Comparison of ENCODE assay signal across 27 mouse cellular contexts in genomic region chr17:9598131-9598530, GRCm38 (mm10).
DNase-seq lines count a peak whose midpoint lies in the region; ATAC-seq and TF ChIP-seq lines count a peak whose summit lies in the region.
"Had no signal": no experiment of that assay in that cellular context is flagged by ENCODE, and none has a peak within 500 bp of the region (broad histone marks: within the 10 kb centered on the region; RNA-seq: fewer than 3 reads in every experiment).

No protein-coding gene starts in this region.

- no peak for TF ChIP-seq POLR2A in brain, embryonic 14.5 days (IDR thresholded peaks at IDR 0.05; ENCODE audit: borderline replicate concordance, extremely low read depth, insufficient read depth, insufficient read length, poor library complexity, severe bottlenecking)

- no peak for ATAC-seq in forebrain, embryonic 14.5 days
- ATAC-seq in forebrain, embryonic 15.5 days (replicated peaks): no peak
- ATAC-seq: hindbrain, embryonic 16.5 days; intestine, embryonic 15.5 days; Patski had no signal

- intact Hi-C loops in left cerebral cortex, postnatal 14 days (cut with DNase I): no loop called here

- no peak overlapping the region for H3K27ac ChIP-seq in forebrain, embryonic 14.5 days (ENCODE audit: low read depth, low read length)
- no peak overlapping the region for H3K27ac ChIP-seq in forebrain, embryonic 15.5 days (replicated peaks)
- H3K27ac ChIP-seq: embryonic facial prominence, embryonic 10.5 days; embryonic facial prominence, embryonic 13.5 days; heart, embryonic 15.5 days; hindbrain, embryonic 10.5 days; hindbrain, embryonic 13.5 days; intestine, embryonic 15.5 days had no signal

- H3K36me3 ChIP-seq in forebrain, embryonic 14.5 days (ENCODE audit: control insufficient read depth, insufficient read depth, low read length): no peaks in the 10 kb centered on the region
- no peaks in the 10 kb centered on the region for H3K36me3 ChIP-seq in forebrain, embryonic 15.5 days
- H3K36me3 ChIP-seq: embryonic facial prominence, embryonic 10.5 days; embryonic facial prominence, embryonic 13.5 days; heart, embryonic 12.5 days; heart, embryonic 15.5 days; hindbrain, embryonic 10.5 days; hindbrain, embryonic 13.5 days; intestine, embryonic 15.5 days had no signal

- no peak overlapping the region for H3K9ac ChIP-seq in forebrain, embryonic 14.5 days (ENCODE audit: low read length)
- no peak overlapping the region for H3K9ac ChIP-seq in forebrain, embryonic 15.5 days (replicated peaks)
- H3K9ac ChIP-seq: embryonic facial prominence, embryonic 13.5 days; heart, embryonic 12.5 days; heart, embryonic 15.5 days; hindbrain, embryonic 13.5 days; intestine, embryonic 15.5 days had no signal

- H3K4me1 ChIP-seq in forebrain, embryonic 14.5 days (ENCODE audit: control insufficient read depth, insufficient read depth, low read length): no peaks in the 10 kb centered on the region
- no peaks in the 10 kb centered on the region for H3K4me1 ChIP-seq in forebrain, embryonic 15.5 days
- H3K4me1 ChIP-seq: embryonic facial prominence, embryonic 10.5 days; embryonic facial prominence, embryonic 13.5 days; heart, embryonic 12.5 days; heart, embryonic 15.5 days; hindbrain, embryonic 10.5 days; hindbrain, embryonic 13.5 days; intestine, embryonic 15.5 days had no signal

- H3K4me3 ChIP-seq in forebrain, embryonic 14.5 days (ENCODE audit: low read depth, low read length): no peak overlapping the region
- no peak overlapping the region for H3K4me3 ChIP-seq in forebrain, embryonic 15.5 days
- H3K4me3 ChIP-seq: embryonic facial prominence, embryonic 10.5 days; embryonic facial prominence, embryonic 13.5 days; erythroblast, embryonic 14.5 days; heart, embryonic 12.5 days; heart, embryonic 15.5 days; hindbrain, embryonic 10.5 days; hindbrain, embryonic 13.5 days; intestine, embryonic 15.5 days had no signal

- H3K27me3 ChIP-seq in forebrain, embryonic 14.5 days (replicated peaks; ENCODE audit: control insufficient read depth, insufficient read depth, low read length): no peaks in the 10 kb centered on the region
- no peaks in the 10 kb centered on the region for H3K27me3 ChIP-seq in forebrain, embryonic 15.5 days
- H3K27me3 ChIP-seq: embryonic facial prominence, embryonic 13.5 days; heart, embryonic 12.5 days; heart, embryonic 15.5 days; hindbrain, embryonic 13.5 days; intestine, embryonic 15.5 days had no signal

- no peak for TF ChIP-seq CTCF in brain, embryonic 14.5 days (IDR thresholded peaks at IDR 0.05; ENCODE audit: borderline replicate concordance, extremely low read depth, insufficient read depth, insufficient read length)

- H3K4me2 ChIP-seq in forebrain, embryonic 14.5 days (ENCODE audit: low read length): no peak overlapping the region
- no peak overlapping the region for H3K4me2 ChIP-seq in forebrain, embryonic 15.5 days (replicated peaks)
- H3K4me2 ChIP-seq: embryonic facial prominence, embryonic 13.5 days; heart, embryonic 12.5 days; heart, embryonic 15.5 days; hindbrain, embryonic 13.5 days; intestine, embryonic 15.5 days had no signal

- peak; percentile 36 for DNase-seq in forebrain, embryonic 14.5 days (ENCODE audit: low spot score)
- DNase-seq in left cerebral cortex, adult 11 months (ENCODE audit: low spot score): peak; percentile 3
- DNase-seq in left cerebral cortex, postnatal 14 days (ENCODE audit: low spot score in 2 of 2): no peak
- DNase-seq in brain, embryonic 14.5 days (ENCODE audit: low read depth): peak; percentile 56
- no peak for DNase-seq in thymus, postnatal 4 days
- DNase-seq: adrenal gland, postnatal 10 days; adrenal gland, postnatal 36 days; cerebellum, adult 11-12 months; cerebellum, adult 8-10 months; cerebellum, postnatal 10 days; cerebellum, postnatal 36 days; embryo, embryonic 11 days; gastrocnemius, postnatal 25 days; heart, adult 18-20 months; heart, postnatal 10 days; heart, postnatal 36 days had no signal

- no peaks in the 10 kb centered on the region for H3K9me3 ChIP-seq in forebrain, embryonic 14.5 days (replicated peaks; ENCODE audit: control insufficient read depth, low read length)
- H3K9me3 ChIP-seq in forebrain, embryonic 15.5 days: no peaks in the 10 kb centered on the region
- H3K9me3 ChIP-seq: embryonic facial prominence, embryonic 10.5 days; embryonic facial prominence, embryonic 13.5 days; heart, embryonic 12.5 days; heart, embryonic 15.5 days; hindbrain, embryonic 10.5 days; hindbrain, embryonic 13.5 days; intestine, embryonic 15.5 days had no signal

- 31% methylated on average over 2 of the region's 2 CpGs for WGBS in forebrain, embryonic 14.5 days
- WGBS in forebrain, embryonic 15.5 days: 20% methylated on average over 2 of the region's 2 CpGs

Comparison
In these comparisons a context has a peak if more than half of its experiments do, and no peak if none do; other contexts are left out.
1. DNase-seq: peak in forebrain, embryonic 14.5 days (single experiment), left cerebral cortex, adult 11 months (single experiment) and brain, embryonic 14.5 days (single experiment); none in left cerebral cortex, postnatal 14 days (0 of 2) and thymus, postnatal 4 days (single experiment).